Mouse (Mus musculus) megakaryocyte, embryonic 14.5 days (primary cell): ENCODE results near the gene Nubpl.

Experiments used
- FLI1 ChIP-seq: IDR thresholded peaks from 2 replicates; pipeline ENCODE4 v1.6.1; 2012; ENCODE audit warnings: low read length, inconsistent platforms, mixed read lengths
- GATA1 ChIP-seq: IDR thresholded peaks from 3 replicates; pipeline ENCODE4 v1.6.1; 2012; ENCODE audit warnings: mixed read lengths, low read length, inconsistent platforms, borderline replicate concordance

- TF ChIP-seq GATA1 (no peak), FLI1 (no peak)
Measured at GRCm38 (mm10) chr12:52209121-52209610, 111.6 kb downstream of the Nubpl start.
